Mouse (Mus musculus): Measurements from ENCODE around the gene Slc25a47.

Gene Slc25a47

GRCm38 (mm10) chr12:108906398-108906797, 70.6 kb downstream of the Slc25a47 start:
- DNase-seq (ENCODE audit: extremely low read depth, low read depth, low spot score), result no peak

Measured in fat pad, adult 2 months (tissue).